Mouse (Mus musculus) midbrain, embryonic 13.5 days (tissue): ENCODE measurements around the gene Setd1a. TPM values are rescaled to one million over a fixed set of nuclear protein-coding genes. Genes with fewer than 3 reads are reported as not detected.

Source experiments
- ATAC-seq: fragments of 200-750 bp; cut with Nextera tagmentation; 2 replicates; pipeline ENCODE4 v1.8.0; 2017; ENCODE audit warnings: mild to moderate bottlenecking, moderate TSS enrichment, moderate library complexity
- H3K27ac ChIP-seq: fragments of 300-500 bp; sonication (generic); 2 replicates; pipeline ENCODE4 v1.5.1; 2015; ENCODE audit warnings: inconsistent platforms, mild to moderate bottlenecking, moderate library complexity
- H3K27me3 ChIP-seq: fragments of 300-500 bp; sonication (generic); 2 replicates; pipeline ENCODE4 v1.6.1; 2015; ENCODE audit warnings: mild to moderate bottlenecking, inconsistent platforms
- H3K36me3 ChIP-seq: fragments of 300-500 bp; sonication (generic); 2 replicates; pipeline ENCODE4 v1.6.1; 2015; ENCODE audit warnings: mild to moderate bottlenecking, inconsistent platforms
- H3K4me1 ChIP-seq: fragments of 300-500 bp; sonication (generic); replicated peaks from 2 replicates; pipeline ENCODE4 v1.6.1; 2015; ENCODE audit warnings: inconsistent platforms
- H3K4me2 ChIP-seq: fragments of 300-500 bp; sonication (generic); replicated peaks from 2 replicates; pipeline ENCODE4 v1.6.1; 2015; ENCODE audit warnings: moderate library complexity, mild to moderate bottlenecking, inconsistent platforms
- H3K4me3 ChIP-seq: fragments of 300-500 bp; sonication (generic); replicated peaks from 2 replicates; pipeline ENCODE4 v1.5.1; 2015; ENCODE audit warnings: mild to moderate bottlenecking, inconsistent platforms
- H3K9ac ChIP-seq: fragments of 300-500 bp; sonication (generic); replicated peaks from 2 replicates; pipeline ENCODE4 v1.6.1; 2015; ENCODE audit warnings: mild to moderate bottlenecking, inconsistent platforms
- H3K9me3 ChIP-seq: fragments of 300-500 bp; sonication (generic); 2 replicates; pipeline ENCODE4 v1.6.1; 2016; ENCODE audit warnings: mild to moderate bottlenecking, inconsistent platforms
- WGBS: fragments of 180-500 bp; shearing (Covaris S2); methylation state at CpG from one replicate; pipeline ENCODE4 v1.1.7; 2015; 5-methylcytosine and 5-hydroxymethylcytosine counted together
- polyA plus RNA-seq: library from polyadenylated mRNA; unstranded; fragments of >200 nt; fragmentation: Nextera tagmentation; extraction: Ambion mirVana; gene quantifications from 2 replicates; pipeline ENCODE4 v1.2.1, GENCODE M21; 2015

The Setd1a gene
- polyA plus RNA-seq, 1 experiment from 2014 or later: 22.7 TPM

- H3K27ac ChIP-seq: no peak overlapping the region
- 84% methylated on average over 19 of the region's 19 CpGs for WGBS
- no peaks in the 10 kb centered on the region for H3K9me3 ChIP-seq
- H3K27me3 ChIP-seq: no peaks in the 10 kb centered on the region
- peaks cover 47% of the 10 kb centered on the region for H3K4me1 ChIP-seq
- H3K9ac ChIP-seq: no peak overlapping the region
- no peak for ATAC-seq
- no peak overlapping the region for H3K4me3 ChIP-seq
- H3K4me2 ChIP-seq: no peak overlapping the region
- H3K36me3 ChIP-seq: peaks cover 77% of the 10 kb centered on the region
Observed at GRCm38 (mm10) chr7:127750131-127751127, 26.0 kb upstream of the Setd1a start.

- Histone ChIP-seq H3K27me3 (no peaks in the 10 kb centered on the region), H3K9ac (no peak overlapping the region), H3K4me2 (no peak overlapping the region), H3K36me3 (peaks cover 89% of the 10 kb centered on the region), H3K9me3 (no peaks in the 10 kb centered on the region), H3K4me1 (peaks cover 59% of the 10 kb centered on the region), H3K4me3 (no peak overlapping the region), H3K27ac (no peak overlapping the region)
- WGBS: 95% methylated on average over 5 of the region's 5 CpGs
- no peak for ATAC-seq
Observed at GRCm38 (mm10) chr7:127751619-127752018, 24.9 kb upstream of the Setd1a start.

GRCm38 (mm10) chr7:127752069-127752468 lies 24.4 kb upstream of the Setd1a start:
- Histone ChIP-seq H3K4me2 (no peak overlapping the region), H3K27ac (no peak overlapping the region), H3K9me3 (no peaks in the 10 kb centered on the region), H3K4me1 (peaks cover 61% of the 10 kb centered on the region), H3K27me3 (no peaks in the 10 kb centered on the region), H3K36me3 (peaks cover 93% of the 10 kb centered on the region), H3K4me3 (no peak overlapping the region), H3K9ac (no peak overlapping the region; the same call in 1 of the 2 replicates)
- no peak for ATAC-seq
- WGBS: 94% methylated on average over 27 of the region's 27 CpGs

- Histone ChIP-seq H3K36me3 (peaks cover 100% of the 10 kb centered on the region), H3K9ac (no peak overlapping the region), H3K4me2 (no peak overlapping the region), H3K4me1 (peaks cover 55% of the 10 kb centered on the region), H3K27ac (no peak overlapping the region), H3K4me3 (no peak overlapping the region), H3K27me3 (no peaks in the 10 kb centered on the region), H3K9me3 (no peaks in the 10 kb centered on the region)
- 81% methylated on average over 5 of the region's 5 CpGs for WGBS
- ATAC-seq: no peak
Observed at GRCm38 (mm10) chr7:127753158-127753557, 23.3 kb upstream of the Setd1a start.

- Histone ChIP-seq H3K4me1 (peaks cover 49% of the 10 kb centered on the region), H3K9me3 (no peaks in the 10 kb centered on the region), H3K4me3 (no peak overlapping the region), H3K36me3 (peaks cover 100% of the 10 kb centered on the region), H3K9ac (no peak overlapping the region), H3K27me3 (no peaks in the 10 kb centered on the region), H3K27ac (no peak overlapping the region), H3K4me2 (no peak overlapping the region)
- no peak for ATAC-seq
- 92% methylated on average over 7 of the region's 7 CpGs for WGBS
Observed at GRCm38 (mm10) chr7:127753741-127754140, 22.7 kb upstream of the Setd1a start.

- ATAC-seq: no peak
- H3K4me2 ChIP-seq: no peak overlapping the region
- peaks cover 25% of the 10 kb centered on the region for H3K4me1 ChIP-seq
- no peak overlapping the region for H3K9ac ChIP-seq
- H3K9me3 ChIP-seq: no peaks in the 10 kb centered on the region
- H3K36me3 ChIP-seq: peaks cover 86% of the 10 kb centered on the region
- no peak overlapping the region for H3K27ac ChIP-seq
- WGBS: 80% methylated on average over 6 of the region's 6 CpGs
- no peak overlapping the region for H3K4me3 ChIP-seq
- H3K27me3 ChIP-seq: no peaks in the 10 kb centered on the region
Observed at GRCm38 (mm10) chr7:127759716-127760115, 16.8 kb upstream of the Setd1a start.

- no peak for ATAC-seq
- no peaks in the 10 kb centered on the region for H3K27me3 ChIP-seq
- 83% methylated on average over 3 of the region's 3 CpGs for WGBS
- no peak overlapping the region for H3K4me2 ChIP-seq
- no peak overlapping the region for H3K9ac ChIP-seq
- no peak overlapping the region for H3K27ac ChIP-seq
- H3K4me1 ChIP-seq: peaks cover 21% of the 10 kb centered on the region
- H3K4me3 ChIP-seq: no peak overlapping the region
- H3K9me3 ChIP-seq: no peaks in the 10 kb centered on the region
- peaks cover 86% of the 10 kb centered on the region for H3K36me3 ChIP-seq
Observed at GRCm38 (mm10) chr7:127760478-127760877, 16.0 kb upstream of the Setd1a start.

GRCm38 (mm10) chr7:127761026-127761425 lies 15.4 kb upstream of the Setd1a start:
- Histone ChIP-seq H3K9me3 (no peaks in the 10 kb centered on the region), H3K9ac (no peak overlapping the region), H3K27ac (no peak overlapping the region), H3K4me3 (no peak overlapping the region), H3K36me3 (peaks cover 86% of the 10 kb centered on the region), H3K4me1 (peaks cover 15% of the 10 kb centered on the region), H3K4me2 (no peak overlapping the region), H3K27me3 (no peaks in the 10 kb centered on the region)
- WGBS: 49% methylated on average over 7 of the region's 7 CpGs
- no peak for ATAC-seq

GRCm38 (mm10) chr7:127763642-127764041 lies 12.8 kb upstream of the Setd1a start:
- H3K9me3 ChIP-seq: no peaks in the 10 kb centered on the region
- ATAC-seq: no peak
- no peak overlapping the region for H3K27ac ChIP-seq
- H3K4me1 ChIP-seq: peaks cover 11% of the 10 kb centered on the region
- peaks cover 85% of the 10 kb centered on the region for H3K36me3 ChIP-seq
- no peak overlapping the region for H3K4me3 ChIP-seq
- WGBS: 94% methylated on average over 4 of the region's 4 CpGs
- H3K9ac ChIP-seq: no peak overlapping the region
- no peak overlapping the region for H3K4me2 ChIP-seq
- H3K27me3 ChIP-seq: no peaks in the 10 kb centered on the region

- no peak overlapping the region for H3K9ac ChIP-seq
Observed at GRCm38 (mm10) chr7:127765756-127766155, 10.7 kb upstream of the Setd1a start.

GRCm38 (mm10) chr7:127766851-127767609 lies 9.4 kb upstream of the Setd1a start:
- no peak for ATAC-seq
- Histone ChIP-seq H3K27ac (no peak overlapping the region), H3K4me3 (no peak overlapping the region), H3K9ac (no peak overlapping the region), H3K36me3 (peaks cover 62% of the 10 kb centered on the region), H3K9me3 (no peaks in the 10 kb centered on the region), H3K4me2 (no peak overlapping the region), H3K4me1 (peaks cover 31% of the 10 kb centered on the region), H3K27me3 (no peaks in the 10 kb centered on the region)
- WGBS: 88% methylated on average over 17 of the region's 17 CpGs

More at GRCm38 (mm10) chr7:127765756-127766155, 10.7 kb upstream of the Setd1a start:
- no peak overlapping the region for H3K27ac ChIP-seq
- peaks cover 73% of the 10 kb centered on the region for H3K36me3 ChIP-seq
- WGBS: 93% methylated on average over 2 of the region's 2 CpGs
- ATAC-seq: no peak
- H3K4me1 ChIP-seq: peaks cover 29% of the 10 kb centered on the region
- no peak overlapping the region for H3K4me2 ChIP-seq
- H3K27me3 ChIP-seq: no peaks in the 10 kb centered on the region
- no peak overlapping the region for H3K4me3 ChIP-seq
- no peaks in the 10 kb centered on the region for H3K9me3 ChIP-seq
